Mouse (Mus musculus): Measurements from ENCODE around the gene Lcor. TPM values are rescaled to one million over a fixed set of nuclear protein-coding genes. Genes with fewer than 3 reads are reported as not detected.

The Lcor gene
- polyA plus RNA-seq, 1 experiment from 2014 or later: 17.8 TPM

GRCm38 (mm10) chr19:41445723-41446122 is 36.7 kb upstream of the Lcor start:
- Histone ChIP-seq H3K4me2 (replicated peaks) (no peak overlapping the region), H3K4me3 (replicated peaks; ENCODE audit: low read length) (no peak overlapping the region), H3K27me3 (ENCODE audit: control insufficient read depth, insufficient read depth, low read length) (peaks cover 5% of the 10 kb centered on the region; the same call in 1 of the 2 replicates), H3K36me3 (replicated peaks; ENCODE audit: control insufficient read depth, insufficient read depth) (no peaks in the 10 kb centered on the region), H3K4me1 (replicated peaks; ENCODE audit: control insufficient read depth, insufficient read depth, low read length) (no peaks in the 10 kb centered on the region), H3K9me3 (ENCODE audit: control insufficient read depth, low read length) (no peaks in the 10 kb centered on the region), H3K9ac (no peak overlapping the region), H3K27ac (no peak overlapping the region)
- no peak for DNase-seq (ENCODE audit: low spot score)
- no peak for ATAC-seq (ENCODE audit: low FRiP score)
- 80% methylated on average over 5 of the region's 5 CpGs for WGBS

GRCm38 (mm10) chr19:41447166-41447565 is 35.3 kb upstream of the Lcor start:
- no peaks in the 10 kb centered on the region for H3K4me1 ChIP-seq (replicated peaks; ENCODE audit: control insufficient read depth, insufficient read depth, low read length)
- no peak overlapping the region for H3K9ac ChIP-seq
- no peaks in the 10 kb centered on the region for H3K27me3 ChIP-seq (ENCODE audit: control insufficient read depth, insufficient read depth, low read length)
- H3K4me2 ChIP-seq (replicated peaks): no peak overlapping the region
- no peaks in the 10 kb centered on the region for H3K36me3 ChIP-seq (replicated peaks; ENCODE audit: control insufficient read depth, insufficient read depth)
- 85% methylated on average over 2 of the region's 2 CpGs for WGBS
- no peaks in the 10 kb centered on the region for H3K9me3 ChIP-seq (ENCODE audit: control insufficient read depth, low read length)
- no peak overlapping the region for H3K4me3 ChIP-seq (replicated peaks; ENCODE audit: low read length)
- H3K27ac ChIP-seq: no peak overlapping the region
- ATAC-seq (ENCODE audit: low FRiP score) (no peak), DNase-seq (ENCODE audit: low spot score) (no peak)

- H3K36me3 ChIP-seq (replicated peaks; ENCODE audit: control insufficient read depth, insufficient read depth): no peaks in the 10 kb centered on the region
- no peak for ATAC-seq (ENCODE audit: low FRiP score)
- 84% methylated on average over 2 of the region's 2 CpGs for WGBS
These were observed 34.7 kb upstream of the Lcor start for GRCm38 (mm10) chr19:41447760-41448159.

GRCm38 (mm10) chr19:41449415-41450075 is 32.9 kb upstream of the Lcor start:
- H3K36me3 ChIP-seq (replicated peaks; ENCODE audit: control insufficient read depth, insufficient read depth): no peaks in the 10 kb centered on the region
- H3K4me1 ChIP-seq (replicated peaks; ENCODE audit: control insufficient read depth, insufficient read depth, low read length): no peaks in the 10 kb centered on the region
- no peaks in the 10 kb centered on the region for H3K9me3 ChIP-seq (ENCODE audit: control insufficient read depth, low read length)
- H3K4me3 ChIP-seq (replicated peaks; ENCODE audit: low read length): no peak overlapping the region
- no peak for ATAC-seq (ENCODE audit: low FRiP score)
- H3K9ac ChIP-seq: no peak overlapping the region
- no peak overlapping the region for H3K27ac ChIP-seq
- no peak overlapping the region for H3K4me2 ChIP-seq (replicated peaks)
- no peaks in the 10 kb centered on the region for H3K27me3 ChIP-seq (ENCODE audit: control insufficient read depth, insufficient read depth, low read length)
- 70% methylated on average over 7 of the region's 7 CpGs for WGBS
- DNase-seq (ENCODE audit: low spot score): no peak

More at GRCm38 (mm10) chr19:41447760-41448159, 34.7 kb upstream of the Lcor start:
- Histone ChIP-seq H3K4me1 (replicated peaks; ENCODE audit: control insufficient read depth, insufficient read depth, low read length) (no peaks in the 10 kb centered on the region), H3K9ac (no peak overlapping the region), H3K4me2 (replicated peaks) (no peak overlapping the region), H3K9me3 (ENCODE audit: control insufficient read depth, low read length) (no peaks in the 10 kb centered on the region), H3K4me3 (replicated peaks; ENCODE audit: low read length) (no peak overlapping the region), H3K27ac (no peak overlapping the region), H3K27me3 (ENCODE audit: control insufficient read depth, insufficient read depth, low read length) (no peaks in the 10 kb centered on the region)
- DNase-seq (ENCODE audit: low spot score): no peak

- Histone ChIP-seq H3K27me3 (ENCODE audit: control insufficient read depth, insufficient read depth, low read length) (no peaks in the 10 kb centered on the region), H3K9me3 (ENCODE audit: control insufficient read depth, low read length) (no peaks in the 10 kb centered on the region), H3K36me3 (replicated peaks; ENCODE audit: control insufficient read depth, insufficient read depth) (no peaks in the 10 kb centered on the region), H3K27ac (no peak overlapping the region), H3K4me2 (replicated peaks) (no peak overlapping the region), H3K9ac (no peak overlapping the region), H3K4me1 (replicated peaks; ENCODE audit: control insufficient read depth, insufficient read depth, low read length) (no peaks in the 10 kb centered on the region), H3K4me3 (replicated peaks; ENCODE audit: low read length) (no peak overlapping the region)
- ATAC-seq (ENCODE audit: low FRiP score) (no peak), DNase-seq (ENCODE audit: low spot score) (no peak)
- 18% methylated on average over 3 of the region's 3 CpGs for WGBS
These were observed 30.3 kb upstream of the Lcor start for GRCm38 (mm10) chr19:41452166-41452565.

- H3K9me3 ChIP-seq (ENCODE audit: control insufficient read depth, low read length): no peaks in the 10 kb centered on the region
- no peaks in the 10 kb centered on the region for H3K4me1 ChIP-seq (replicated peaks; ENCODE audit: control insufficient read depth, insufficient read depth, low read length)
- H3K4me2 ChIP-seq (replicated peaks): no peak overlapping the region
- WGBS: 92% methylated on average over 3 of the region's 7 CpGs
- no peak overlapping the region for H3K4me3 ChIP-seq (replicated peaks; ENCODE audit: low read length)
- no peaks in the 10 kb centered on the region for H3K36me3 ChIP-seq (replicated peaks; ENCODE audit: control insufficient read depth, insufficient read depth)
- no peak overlapping the region for H3K9ac ChIP-seq
- no peaks in the 10 kb centered on the region for H3K27me3 ChIP-seq (ENCODE audit: control insufficient read depth, insufficient read depth, low read length)
- H3K27ac ChIP-seq: no peak overlapping the region
- no peak for ATAC-seq (ENCODE audit: low FRiP score)
- DNase-seq (ENCODE audit: low spot score): no peak
These were observed 27.8 kb upstream of the Lcor start for GRCm38 (mm10) chr19:41454601-41455000.

GRCm38 (mm10) chr19:41455091-41455626 is 27.3 kb upstream of the Lcor start:
- Histone ChIP-seq H3K36me3 (replicated peaks; ENCODE audit: control insufficient read depth, insufficient read depth) (no peaks in the 10 kb centered on the region), H3K4me1 (replicated peaks; ENCODE audit: control insufficient read depth, insufficient read depth, low read length) (no peaks in the 10 kb centered on the region), H3K9me3 (ENCODE audit: control insufficient read depth, low read length) (no peaks in the 10 kb centered on the region), H3K27me3 (ENCODE audit: control insufficient read depth, insufficient read depth, low read length) (no peaks in the 10 kb centered on the region), H3K4me3 (replicated peaks; ENCODE audit: low read length) (no peak overlapping the region), H3K27ac (no peak overlapping the region), H3K9ac (no peak overlapping the region), H3K4me2 (replicated peaks) (no peak overlapping the region)
- DNase-seq (ENCODE audit: low spot score) (no peak), ATAC-seq (ENCODE audit: low FRiP score) (no peak)
- whole genome bisulfite sequencing: 64% methylated on average over 6 of the region's 6 CpGs

GRCm38 (mm10) chr19:41457181-41457580 is 25.3 kb upstream of the Lcor start:
- WGBS: 83% methylated on average over 5 of the region's 5 CpGs
- no peak for ATAC-seq (ENCODE audit: low FRiP score)
- DNase-seq (ENCODE audit: low spot score): no peak
- Histone ChIP-seq H3K4me2 (replicated peaks) (no peak overlapping the region), H3K4me1 (replicated peaks; ENCODE audit: control insufficient read depth, insufficient read depth, low read length) (no peaks in the 10 kb centered on the region), H3K27ac (no peak overlapping the region), H3K9me3 (ENCODE audit: control insufficient read depth, low read length) (no peaks in the 10 kb centered on the region), H3K4me3 (replicated peaks; ENCODE audit: low read length) (no peak overlapping the region), H3K36me3 (replicated peaks; ENCODE audit: control insufficient read depth, insufficient read depth) (no peaks in the 10 kb centered on the region), H3K27me3 (ENCODE audit: control insufficient read depth, insufficient read depth, low read length) (no peaks in the 10 kb centered on the region), H3K9ac (no peak overlapping the region)

- Histone ChIP-seq H3K36me3 (replicated peaks; ENCODE audit: control insufficient read depth, insufficient read depth) (no peaks in the 10 kb centered on the region), H3K4me1 (replicated peaks; ENCODE audit: control insufficient read depth, insufficient read depth, low read length) (no peaks in the 10 kb centered on the region), H3K9ac (no peak overlapping the region)
These were observed 20.2 kb upstream of the Lcor start for GRCm38 (mm10) chr19:41462166-41462735.

More at GRCm38 (mm10) chr19:41462166-41462735, 20.2 kb upstream of the Lcor start:
- Histone ChIP-seq H3K4me3 (replicated peaks; ENCODE audit: low read length) (no peak overlapping the region), H3K4me2 (replicated peaks) (no peak overlapping the region), H3K9me3 (ENCODE audit: control insufficient read depth, low read length) (no peaks in the 10 kb centered on the region), H3K27me3 (ENCODE audit: control insufficient read depth, insufficient read depth, low read length) (no peaks in the 10 kb centered on the region), H3K27ac (no peak overlapping the region)
- ATAC-seq (ENCODE audit: low FRiP score): no peak
- no peak for DNase-seq (ENCODE audit: low spot score)
- 86% methylated on average over 9 of the region's 9 CpGs for WGBS

Measured in hindbrain, embryonic 14.5 days (tissue).